Mouse (Mus musculus) CH12F3 (cell line): Measurements from ENCODE around the gene Synj1.

Experiments used
- in situ Hi-C: fragments of 300-500 bp; cut with MboI; formaldehyde crosslinking; loops from 2 replicates; pipeline ENCODE4 v1.14.3; 2020; ENCODE audit warnings: low sequenced_read_pairs

Gene Synj1

DNA sequence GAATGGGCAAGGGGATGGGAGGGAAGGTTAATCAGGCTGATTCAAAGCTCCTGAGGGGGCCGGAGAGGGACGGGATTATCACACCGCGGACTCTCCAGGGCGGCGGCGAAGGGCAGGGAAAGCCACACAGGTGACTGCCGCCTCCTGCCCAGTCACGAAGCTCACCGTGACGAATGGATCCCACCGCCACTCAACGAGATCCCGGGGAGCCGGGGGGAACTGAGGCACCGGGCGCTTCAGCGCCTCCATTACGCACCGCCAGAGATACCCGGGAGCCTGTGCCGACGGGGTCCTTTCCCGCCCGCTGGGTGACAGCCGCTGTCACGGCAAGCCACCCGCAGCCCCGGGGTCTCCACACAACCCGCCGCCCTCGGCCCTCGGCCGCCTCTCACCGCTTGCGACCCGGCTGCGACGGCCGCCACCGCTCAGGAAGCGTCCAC is 507 bp downstream of the Synj1 start:
- in situ Hi-C loops: no loop called here

DNA sequence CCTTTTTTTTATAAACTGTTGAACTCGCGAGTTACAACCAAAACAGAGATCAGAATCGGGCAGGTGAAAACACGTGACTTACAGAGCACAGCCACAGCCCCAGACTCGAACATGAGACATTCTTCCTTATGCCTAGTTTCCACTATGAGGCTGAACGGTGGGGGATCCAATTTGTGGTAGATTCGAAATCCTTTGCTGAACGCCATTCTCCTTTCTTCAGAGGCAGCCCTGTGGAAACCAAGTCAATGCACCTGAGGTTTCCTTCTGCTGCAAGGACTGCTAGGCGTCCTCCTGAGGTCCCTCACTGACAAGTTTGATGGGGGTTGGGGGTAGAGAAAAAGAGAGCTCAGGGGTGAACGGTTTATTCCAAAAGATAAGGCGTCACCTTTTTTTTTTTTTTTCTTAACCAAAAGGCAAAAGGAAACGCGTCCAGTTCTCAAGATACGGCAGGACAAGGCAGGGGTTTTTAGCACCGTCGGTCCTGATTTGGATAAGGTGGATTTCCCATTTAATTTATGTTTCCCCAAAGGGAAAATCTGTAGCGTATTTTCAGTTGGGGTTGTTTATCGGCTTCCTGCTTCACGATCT is 1.1 kb downstream of the Synj1 start:
- in situ Hi-C loops: no loop called here

DNA sequence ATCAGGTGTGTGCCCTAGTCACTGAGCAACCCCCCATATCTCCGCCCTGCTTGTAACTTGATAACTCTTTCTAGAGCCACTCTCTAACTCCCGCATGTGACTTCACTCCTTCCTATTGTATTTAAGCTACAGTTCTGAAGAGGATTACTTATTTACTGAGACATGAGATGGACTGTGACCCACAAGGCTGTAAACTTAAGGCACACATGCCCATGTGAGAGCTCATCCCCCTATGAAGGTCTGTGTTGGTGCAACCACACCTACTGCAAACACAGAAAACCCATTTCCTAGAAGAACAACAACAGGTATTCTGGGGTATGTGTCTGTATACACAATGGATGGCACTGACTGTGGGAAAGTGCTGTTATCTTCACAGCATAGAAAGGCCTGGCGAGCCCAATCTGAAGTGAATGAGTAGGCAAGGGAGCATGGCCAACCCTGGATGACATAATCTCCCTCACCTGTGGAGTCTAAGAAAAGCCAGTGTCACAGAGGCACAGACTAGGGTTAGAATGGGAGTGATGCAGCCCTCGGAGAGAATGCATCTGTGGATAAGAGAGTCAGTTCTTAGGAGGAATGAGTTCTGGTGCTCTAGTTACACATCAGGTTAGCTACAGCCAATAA is 6.1 kb downstream of the Synj1 start:
- in situ Hi-C loops: no loop called here

DNA sequence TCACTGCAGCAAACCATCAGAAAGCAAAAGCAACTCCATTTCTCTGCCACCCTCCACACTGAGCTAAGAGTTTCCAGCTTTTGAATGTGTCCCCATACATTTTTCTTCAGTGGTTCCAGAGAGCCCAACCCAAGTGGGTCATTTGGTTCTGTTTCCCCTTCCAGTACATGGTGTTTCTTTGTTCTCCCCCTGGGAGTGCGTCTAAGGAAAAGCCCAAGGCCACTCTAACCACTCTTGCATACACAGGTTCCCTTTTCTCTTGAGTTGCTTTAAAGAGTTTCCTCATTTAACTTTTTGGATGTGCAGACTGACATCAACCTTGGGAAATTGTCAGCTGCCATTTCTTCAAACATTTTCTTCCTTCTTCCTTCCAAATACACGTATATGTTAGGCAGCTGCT is 10.0 kb downstream of the Synj1 start:
- in situ Hi-C loops: no loop called here

DNA sequence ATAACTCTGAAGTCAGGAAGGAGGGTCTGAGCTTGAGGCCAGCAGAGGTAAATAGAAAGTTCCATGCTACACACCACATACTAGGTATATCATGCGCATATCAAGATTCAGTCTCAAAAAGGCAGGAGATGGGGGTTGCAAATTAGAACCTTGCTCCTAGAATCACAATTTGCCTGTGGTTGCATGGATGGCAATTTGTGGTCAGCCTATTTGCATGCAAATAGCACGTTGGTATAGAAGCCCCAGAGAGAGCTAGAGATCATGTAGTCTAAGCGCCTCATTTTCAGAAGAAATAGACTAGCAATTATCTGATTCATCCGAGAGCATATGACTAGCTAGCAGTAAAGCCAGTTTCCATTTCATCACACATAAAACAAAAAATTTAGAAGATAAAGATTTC is 11.3 kb downstream of the Synj1 start:
- in situ Hi-C loops: no loop called here

DNA sequence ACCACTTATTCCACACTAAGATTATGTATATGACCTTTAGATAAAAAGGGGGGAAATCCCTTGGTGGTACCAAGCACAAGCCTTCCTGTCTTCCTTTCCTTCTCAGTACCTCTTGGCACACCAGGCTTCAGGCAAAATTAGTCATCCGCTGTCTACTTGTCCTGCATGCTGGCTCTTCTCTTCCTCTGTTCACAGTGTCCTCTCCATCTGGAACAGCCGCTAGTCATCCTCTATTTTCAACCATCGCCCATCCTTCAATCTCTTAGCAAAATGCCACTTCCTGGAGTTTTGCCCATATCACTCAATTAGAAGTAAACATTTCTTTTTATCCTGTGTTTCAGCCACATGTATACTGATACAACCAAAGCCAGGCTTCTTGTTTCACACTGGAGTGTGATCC is 13.3 kb downstream of the Synj1 start:
- in situ Hi-C loops: no loop called here

DNA sequence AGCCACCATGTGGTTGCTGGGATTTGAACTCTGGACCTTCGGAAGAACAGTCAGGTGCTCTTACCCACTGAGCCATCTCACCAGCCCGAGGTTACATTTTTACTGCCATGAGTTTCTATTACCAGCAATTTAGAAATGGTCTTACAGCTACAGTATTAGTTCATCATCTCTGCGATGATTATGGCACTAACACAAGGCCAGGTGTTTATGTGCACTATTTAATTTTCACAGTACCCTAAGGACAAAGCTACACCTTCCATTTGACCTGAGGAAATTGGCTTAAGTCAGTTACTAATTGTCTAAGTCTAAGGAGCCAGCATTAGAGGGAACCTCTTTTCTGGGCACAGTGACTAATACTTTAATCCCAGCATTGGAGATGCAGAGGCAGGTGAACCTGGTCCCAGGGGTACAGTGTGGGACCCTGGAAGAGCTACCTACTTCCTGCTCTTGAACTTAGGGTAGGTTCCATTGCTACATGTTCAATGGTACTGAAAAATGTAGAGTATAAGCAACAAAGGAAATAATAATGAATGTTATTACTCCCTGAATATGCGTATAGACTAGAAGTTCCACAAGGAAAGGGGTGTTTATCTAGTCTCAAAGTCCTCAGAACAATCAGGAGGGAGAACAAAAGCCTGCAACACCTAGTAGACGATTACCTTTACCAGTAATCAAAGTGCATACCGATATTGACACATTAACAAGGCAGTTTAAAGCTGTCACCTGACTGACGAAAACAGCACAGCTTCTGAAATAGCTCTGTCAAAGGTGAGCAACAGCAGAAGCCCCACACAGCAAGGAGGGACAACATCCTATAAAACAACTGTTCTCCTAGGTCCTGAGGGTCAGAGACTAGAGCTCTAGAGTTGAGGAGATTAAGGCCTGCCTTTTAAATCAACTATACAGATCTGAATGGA is 14.5 kb downstream of the Synj1 start:
- in situ Hi-C loops: no loop called here

DNA sequence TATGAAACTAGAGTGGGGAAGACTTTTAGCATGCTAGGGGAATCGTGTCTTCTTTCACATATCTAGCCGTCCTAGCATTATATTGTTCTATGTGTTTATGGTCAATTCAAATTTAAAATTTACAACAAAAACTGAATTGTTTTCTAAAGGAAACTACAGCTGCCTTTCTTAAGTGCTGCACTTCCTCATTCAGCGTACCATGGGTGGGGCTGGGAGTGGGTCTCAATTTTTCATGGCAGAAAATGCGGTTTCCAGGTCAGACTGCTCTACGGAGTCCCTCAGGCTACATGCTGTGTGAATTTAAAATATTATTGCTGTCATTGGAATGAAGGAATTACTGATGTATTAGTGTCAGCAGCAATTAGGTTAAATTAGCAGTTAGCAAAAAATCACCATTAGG is 15.6 kb downstream of the Synj1 start:
- in situ Hi-C loops: no loop called here

DNA sequence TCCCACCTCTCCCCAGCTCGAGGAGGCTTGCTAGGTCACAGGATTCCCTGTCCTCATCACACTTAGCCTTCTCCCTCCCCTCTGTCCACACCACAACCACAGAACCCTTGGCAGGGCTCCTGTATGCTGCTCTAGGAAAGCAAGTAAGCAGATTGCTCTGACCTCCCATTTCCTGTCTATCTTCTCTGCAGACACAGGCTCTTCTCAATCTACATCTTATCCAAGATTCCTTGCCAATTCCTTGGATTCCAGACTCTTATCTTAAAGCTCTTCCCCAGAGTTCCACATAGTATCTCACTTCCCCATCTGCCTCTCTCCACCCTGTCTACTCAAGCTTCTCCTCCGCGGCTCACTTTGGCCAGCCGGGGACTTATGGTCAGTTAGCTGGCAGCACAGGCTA is 16.1 kb downstream of the Synj1 start:
- in situ Hi-C loops: no loop called here

DNA sequence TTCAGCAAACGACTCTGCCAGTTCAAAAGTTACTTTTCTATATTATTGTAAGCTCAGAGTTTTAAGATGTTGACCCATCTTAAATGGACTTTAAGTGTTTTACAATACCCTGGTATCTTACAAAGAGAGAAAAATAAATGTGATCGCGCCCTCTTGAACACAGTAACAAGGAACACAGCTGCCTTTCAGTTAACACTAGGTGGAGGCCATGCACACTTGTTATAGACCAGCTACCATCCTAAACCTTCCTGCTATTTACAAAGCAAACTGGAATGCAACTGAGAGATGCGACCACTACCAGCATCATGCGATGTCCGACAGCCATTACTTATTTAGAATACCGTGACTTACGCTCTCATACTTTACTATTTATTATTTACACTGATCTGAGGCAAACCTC is 21.9 kb downstream of the Synj1 start:
- in situ Hi-C loops: no loop called here

DNA sequence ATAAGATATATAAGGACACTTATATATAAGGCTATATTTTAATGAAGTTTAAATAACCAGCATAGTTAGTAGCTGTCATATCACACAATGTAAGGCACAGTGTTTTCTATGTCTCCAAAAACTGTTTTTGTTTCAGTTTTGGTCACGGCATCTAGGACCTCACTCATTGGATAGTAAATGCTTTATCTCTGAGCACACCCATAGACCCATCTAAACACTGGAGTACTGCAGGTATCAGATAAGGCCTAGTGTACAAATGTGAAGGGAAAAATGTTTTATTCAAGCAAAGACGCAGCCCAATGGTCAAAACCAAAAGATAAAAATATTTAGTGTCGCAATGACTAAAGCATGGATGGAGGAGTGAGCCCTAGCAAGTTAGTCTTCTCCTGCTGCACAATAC is 22.4 kb downstream of the Synj1 start:
- in situ Hi-C loops: no loop called here

DNA sequence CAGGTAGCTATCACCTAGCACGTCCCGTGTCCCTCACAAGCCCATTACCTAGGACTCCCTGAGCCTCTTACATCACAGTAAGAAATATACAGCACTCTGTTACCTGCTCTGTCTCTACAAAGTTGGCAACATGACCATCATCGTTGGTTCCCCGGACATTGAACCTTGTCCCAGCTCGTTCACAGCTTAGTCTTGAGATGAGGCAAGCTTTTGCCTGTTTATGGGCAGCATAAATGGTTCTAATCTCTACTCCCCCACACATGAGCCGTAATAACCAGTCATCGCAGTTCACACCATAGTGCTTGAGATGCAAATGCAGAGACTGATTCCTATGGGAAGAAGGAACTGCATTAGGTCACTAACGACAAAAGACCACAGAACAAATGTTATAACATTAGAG is 23.1 kb downstream of the Synj1 start:
- in situ Hi-C loops: no loop called here

DNA sequence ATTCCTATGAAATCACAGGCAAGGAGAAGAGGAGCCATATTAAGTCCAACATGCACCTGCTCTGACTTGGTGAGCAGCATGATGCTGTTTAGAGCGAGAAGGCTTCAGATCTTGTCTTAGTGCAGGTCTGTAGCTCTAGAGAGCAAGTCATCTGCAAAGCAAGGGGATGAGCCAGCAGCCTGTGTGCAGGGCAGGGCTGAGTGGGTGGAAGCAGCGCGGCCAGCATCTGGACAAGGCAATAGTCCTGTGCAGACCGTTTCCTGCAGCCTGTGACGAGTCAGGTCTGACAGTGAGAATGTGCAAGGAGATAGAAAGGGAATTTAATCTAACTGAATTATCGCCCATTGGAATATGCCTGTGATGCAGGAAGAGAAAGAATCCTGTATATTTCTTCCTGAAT is 40.1 kb downstream of the Synj1 start:
- in situ Hi-C loops: no loop called here

DNA sequence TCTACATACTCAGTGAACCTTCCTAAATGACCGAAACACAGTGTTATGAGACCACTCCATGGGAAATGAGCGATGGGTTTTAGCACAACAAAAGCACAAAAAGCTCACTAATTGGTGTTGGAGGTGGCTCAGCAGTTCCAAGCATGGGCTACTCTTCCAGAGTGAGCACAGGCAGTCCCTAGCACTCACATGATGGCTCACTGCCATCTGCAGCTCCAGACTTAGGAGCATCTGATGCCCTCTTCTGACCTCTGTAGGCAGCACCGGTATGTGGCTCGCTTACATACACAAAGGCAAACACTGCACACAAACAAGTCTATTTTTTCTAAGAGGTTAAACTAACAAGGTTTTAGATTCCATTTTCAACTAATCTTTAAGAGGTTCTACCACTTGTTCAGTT is 44.9 kb downstream of the Synj1 start:
- in situ Hi-C loops: no loop called here

DNA sequence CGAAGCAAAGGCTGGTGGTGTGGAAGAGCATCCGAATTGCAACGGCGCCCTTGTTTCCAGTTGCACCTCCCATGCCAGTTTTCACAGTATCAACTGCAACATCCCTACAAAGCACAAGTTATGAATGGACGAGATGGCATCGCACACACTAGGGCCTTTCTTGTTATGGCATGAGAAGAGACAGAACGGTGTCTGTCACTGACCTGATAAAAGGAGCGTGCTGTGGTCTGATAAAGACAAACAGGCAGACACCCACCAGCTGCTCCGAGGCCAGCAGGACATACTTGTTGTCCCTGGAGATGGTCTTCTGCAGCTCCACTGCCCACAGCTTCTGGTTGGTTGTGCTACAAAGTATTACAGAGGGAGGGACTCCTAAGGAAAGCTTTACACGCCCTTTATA is 46.8 kb downstream of the Synj1 start:
- in situ Hi-C loops: no loop called here

DNA sequence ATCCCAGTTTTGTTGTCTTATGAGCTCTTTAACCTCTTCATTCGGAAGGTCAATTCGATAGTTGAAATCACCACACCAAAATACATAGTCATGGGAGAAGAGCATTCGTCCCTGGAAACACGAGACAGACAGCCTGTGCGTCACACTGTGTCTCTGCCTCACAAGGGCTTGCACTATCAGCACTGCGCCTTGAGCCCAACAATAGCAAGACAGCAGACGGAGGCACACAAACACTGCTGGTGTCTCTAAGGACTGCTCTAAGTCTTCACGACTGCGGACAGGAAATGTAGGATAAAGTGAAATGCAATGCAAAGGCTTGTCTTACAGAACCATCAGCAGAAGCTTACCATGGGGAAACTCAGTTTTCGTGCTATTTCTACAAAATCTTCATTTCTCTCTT is 47.2 kb downstream of the Synj1 start:
- in situ Hi-C loops: no loop called here

DNA sequence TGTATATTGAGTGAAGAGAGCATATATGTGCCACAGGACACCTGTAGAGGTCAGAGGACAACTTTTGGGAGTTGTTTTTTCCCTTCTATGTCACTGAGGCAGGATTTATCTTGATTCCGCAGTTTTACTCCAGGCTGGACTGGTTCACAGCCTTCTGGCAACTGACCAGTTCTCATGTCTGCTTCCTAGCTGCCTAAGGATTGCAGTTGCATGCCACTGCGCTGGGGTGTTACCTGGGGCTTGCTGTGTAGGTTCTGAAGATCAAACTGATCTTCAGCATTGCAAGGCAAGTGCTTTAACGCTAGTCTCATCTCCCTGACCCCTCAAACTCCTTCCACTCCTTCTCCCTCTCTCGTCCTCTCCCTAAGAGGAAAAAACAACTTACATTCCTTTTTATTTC is 47.9 kb downstream of the Synj1 start:
- in situ Hi-C loops: no loop called here

DNA sequence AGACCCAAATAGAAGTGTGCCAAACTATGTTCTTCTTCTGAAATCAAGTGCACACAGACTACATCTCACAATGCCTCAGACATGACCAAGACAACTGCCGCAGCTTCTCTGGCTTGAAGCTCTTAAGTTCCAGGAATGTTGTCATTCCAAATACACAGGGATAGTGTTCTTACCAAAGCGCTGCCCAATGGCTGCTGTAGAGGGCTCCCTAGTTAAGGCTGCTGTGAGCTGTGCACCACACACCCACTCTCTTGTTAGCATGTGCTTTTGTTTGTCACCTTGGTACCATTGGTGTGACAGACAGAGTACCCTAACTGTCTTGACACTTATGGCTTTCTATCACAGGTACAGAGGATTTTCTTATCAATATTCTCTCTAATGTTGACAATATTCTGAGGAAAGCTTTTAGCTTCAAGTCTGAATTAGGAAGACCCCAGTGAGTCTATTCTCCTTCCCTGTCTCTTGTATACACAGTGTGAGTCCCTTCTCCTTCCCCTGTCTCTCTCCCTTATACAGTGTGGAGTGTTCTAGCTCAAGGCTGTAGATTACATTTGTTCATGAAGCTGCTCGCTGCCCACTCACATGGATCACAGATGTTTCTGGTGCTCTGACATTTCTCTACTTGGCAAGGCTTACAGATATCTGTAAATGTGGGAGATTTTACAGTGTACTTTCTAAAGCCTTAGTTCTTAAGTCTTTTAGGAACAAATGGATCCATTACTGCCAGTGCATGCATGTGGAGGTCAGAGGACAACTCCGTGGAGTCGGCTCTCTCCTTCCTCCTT is 52.6 kb downstream of the Synj1 start:
- in situ Hi-C loops: no loop called here

DNA sequence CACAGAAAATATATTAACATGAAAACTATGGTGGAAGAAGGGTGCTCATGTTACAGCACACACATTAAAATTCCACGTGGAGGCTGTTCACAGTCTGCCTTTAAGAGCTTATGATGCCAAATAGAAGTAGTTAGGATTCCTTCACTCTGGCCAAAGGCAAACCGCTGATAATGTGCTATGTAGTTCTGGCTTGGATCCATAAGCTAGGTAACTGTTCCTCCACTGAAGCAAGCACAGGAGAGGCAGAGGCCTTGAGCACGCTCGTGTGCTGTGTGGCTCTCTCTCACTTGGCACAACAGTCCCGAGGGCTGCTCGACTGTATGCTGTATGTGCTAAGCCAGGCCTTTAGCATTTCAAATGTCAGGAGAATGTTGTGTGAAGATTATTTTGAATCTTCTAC is 55.6 kb downstream of the Synj1 start:
- in situ Hi-C loops: no loop called here

DNA sequence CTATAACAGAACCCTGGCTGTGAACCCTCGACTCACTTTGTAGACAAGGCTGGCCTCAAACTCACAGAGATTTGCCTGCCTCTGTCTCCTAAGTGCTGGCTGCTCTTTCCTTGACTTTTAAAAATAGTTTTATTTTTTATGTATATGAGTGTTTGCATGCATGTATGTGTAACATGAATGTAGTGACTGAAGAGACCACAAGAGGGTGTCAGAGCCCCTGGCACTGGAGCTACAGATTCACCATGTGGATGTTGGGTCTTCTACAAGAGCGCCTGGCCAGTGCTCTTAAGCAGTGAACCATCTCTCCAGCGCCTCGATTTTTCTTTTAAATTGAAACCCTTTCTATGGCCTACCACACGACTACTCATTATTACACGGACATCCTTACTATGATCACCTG is 57.3 kb downstream of the Synj1 start:
- in situ Hi-C loops: no loop called here

DNA sequence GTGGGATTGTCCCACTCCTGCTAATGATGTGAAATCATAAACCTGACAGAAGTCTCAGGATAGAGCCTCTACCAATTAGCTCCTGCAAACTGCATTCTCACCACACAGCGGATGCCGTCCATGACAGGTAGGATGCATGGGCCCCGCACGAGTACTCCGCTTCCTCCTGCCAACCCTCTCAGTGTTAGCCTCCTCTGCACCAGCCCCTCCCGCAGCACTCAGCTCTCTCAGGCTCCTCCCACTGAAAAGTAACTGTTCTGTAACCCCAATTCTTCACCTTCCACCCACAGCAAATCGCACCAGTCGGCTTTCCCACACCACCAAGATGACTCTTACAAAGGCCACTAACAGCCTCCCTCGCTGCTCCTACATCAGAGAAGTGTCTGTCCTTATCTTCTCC is 58.0 kb downstream of the Synj1 start:
- in situ Hi-C loops: no loop called here
